Mouse (Mus musculus) activated CD4-positive, CD25-positive, alpha-beta regulatory T cell, adult 4 months (primary cell): ENCODE results near the gene Ppp2r5d. TPM values are rescaled to one million over a fixed set of nuclear protein-coding genes. Genes with fewer than 3 reads are reported as not detected.

Source experiments
- ATAC-seq: one replicate; pipeline ENCODE4 v1.8.0; 2017
- polyA plus RNA-seq, 2 experiments: library from polyadenylated mRNA; unstranded; fragments of 100-300 nt; shearing (Covaris generic); gene quantifications; one replicate each; pipeline ENCODE4 v1.2.1; 2017

Gene Ppp2r5d
- polyA plus RNA-seq, 2 experiments from 2014 or later, result 21.9 to 30.2 TPM

DNA sequence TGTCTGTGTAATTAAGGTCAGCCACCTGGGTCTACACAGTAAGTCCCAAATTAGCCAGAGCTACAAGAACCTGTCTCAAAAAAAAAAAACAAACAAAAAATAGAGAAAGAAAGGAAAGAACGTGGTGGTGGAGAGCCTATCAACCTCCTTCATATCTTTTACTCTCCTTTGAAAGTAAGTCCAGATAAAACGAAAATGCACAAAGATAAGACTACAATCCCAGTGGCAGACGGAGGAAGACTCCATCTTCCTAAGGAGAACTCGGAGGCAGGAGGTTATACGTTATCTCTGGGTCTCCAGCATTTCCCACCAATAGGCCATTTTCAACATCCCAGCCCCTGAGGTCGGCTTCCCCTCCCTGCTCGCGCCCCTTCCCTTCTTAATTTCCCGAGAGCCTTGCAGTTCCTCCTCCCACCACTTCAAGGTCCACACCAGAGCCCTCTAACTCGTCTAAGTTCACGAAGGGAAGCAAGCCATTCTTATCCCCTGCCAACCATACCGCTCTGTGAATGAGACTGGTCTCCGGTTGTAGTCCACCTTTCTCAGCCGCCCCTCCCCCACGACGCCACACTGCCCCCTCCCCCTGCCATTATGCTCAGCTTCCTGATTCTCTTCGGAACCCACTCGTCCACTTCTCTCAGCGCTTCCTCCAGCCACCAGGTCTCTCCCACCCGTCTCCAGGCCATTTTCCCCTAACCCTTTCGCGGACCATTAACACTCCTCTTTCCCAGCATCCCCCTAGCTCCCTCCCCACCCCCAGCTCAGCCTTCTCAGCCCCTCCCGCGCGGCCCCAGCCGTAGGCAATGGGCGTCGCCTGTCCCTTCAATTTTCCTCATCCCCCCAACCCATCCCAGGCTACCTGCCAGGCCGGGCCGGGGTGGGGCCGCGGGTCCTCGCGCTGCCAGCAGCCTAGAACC is 24.8 kb downstream of the Ppp2r5d start:
- no peak for ATAC-seq

DNA sequence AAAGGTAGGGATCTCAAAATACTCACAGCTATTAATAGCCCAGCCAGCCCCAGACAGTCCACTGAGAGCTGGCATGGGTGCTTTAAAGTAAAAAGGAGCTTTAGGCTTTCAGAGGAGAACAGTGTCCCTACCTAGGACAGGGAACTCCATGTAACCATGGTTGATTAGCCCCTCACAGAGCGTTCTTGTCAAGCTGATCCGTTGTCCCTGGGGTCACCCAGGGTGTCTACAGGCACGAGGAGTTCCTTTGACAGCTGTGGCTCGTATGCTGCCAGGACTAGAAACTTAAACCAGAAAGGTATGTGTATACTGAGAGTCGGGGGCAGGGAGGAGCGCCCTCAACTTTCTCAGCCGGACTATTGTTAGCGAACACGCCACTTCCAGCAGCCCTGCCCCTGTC is 26.0 kb downstream of the Ppp2r5d start:
- no peak for ATAC-seq

DNA sequence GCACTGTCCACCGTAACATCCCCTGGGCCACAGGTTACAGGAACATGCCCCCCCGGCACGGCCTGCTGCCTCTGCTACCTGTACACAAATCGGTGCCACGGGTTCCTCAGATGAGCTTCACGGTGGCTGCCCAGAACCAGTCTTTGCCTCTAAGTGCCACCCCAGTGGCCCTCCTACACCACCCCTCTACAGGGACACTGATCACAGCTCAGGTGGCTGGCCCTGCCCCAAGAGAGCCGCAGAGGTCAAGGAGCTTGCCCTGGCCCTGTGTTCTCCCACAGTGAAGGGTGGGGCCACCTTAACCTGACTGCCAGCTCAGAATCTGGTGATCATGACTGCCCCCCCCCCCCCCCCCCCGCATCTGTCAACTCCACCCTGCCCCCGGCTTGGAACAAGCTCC is 26.5 kb downstream of the Ppp2r5d start, which contains the start of gene Mea1:
Gene Mea1, plus strand, starts transcription at position 378 of the 400 bp plus-strand sequence.
- no peak for ATAC-seq

DNA sequence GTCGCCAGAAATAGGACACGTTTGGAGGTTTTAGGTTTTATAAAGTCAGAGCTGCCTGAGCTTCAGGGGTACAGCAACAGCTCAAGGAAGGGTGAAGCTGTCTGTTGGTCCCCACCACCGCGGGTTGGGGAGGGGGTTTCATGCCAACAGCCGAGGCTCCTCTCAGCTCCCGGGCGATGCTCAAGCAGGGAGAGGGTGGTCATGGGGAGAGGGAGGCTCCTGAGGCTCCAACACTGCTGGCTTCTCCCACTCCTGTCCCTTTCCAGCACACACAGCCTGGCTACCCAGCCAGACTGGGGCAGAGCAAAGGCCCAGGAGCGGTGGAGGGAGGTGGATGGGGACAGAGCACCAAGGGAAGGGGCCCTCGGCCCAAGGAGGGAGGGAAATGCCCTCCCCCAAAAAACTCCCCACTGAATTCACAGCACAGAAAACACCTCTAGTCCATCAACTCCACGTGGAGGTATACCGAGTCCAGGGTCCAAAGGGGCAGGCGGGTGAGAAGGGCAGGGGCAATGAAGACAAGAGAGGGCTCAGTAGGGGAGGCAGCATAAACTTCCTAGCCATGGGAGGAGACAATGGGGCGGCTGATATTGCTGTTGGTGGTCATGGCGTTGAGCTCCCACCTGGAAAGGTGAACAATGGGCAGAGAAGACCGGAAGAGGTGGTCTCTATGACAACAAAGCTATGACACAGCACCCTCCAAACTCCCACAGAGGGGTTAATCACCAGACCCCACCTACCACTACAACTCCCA is 30.2 kb downstream of the Ppp2r5d start:
- no peak for ATAC-seq

DNA sequence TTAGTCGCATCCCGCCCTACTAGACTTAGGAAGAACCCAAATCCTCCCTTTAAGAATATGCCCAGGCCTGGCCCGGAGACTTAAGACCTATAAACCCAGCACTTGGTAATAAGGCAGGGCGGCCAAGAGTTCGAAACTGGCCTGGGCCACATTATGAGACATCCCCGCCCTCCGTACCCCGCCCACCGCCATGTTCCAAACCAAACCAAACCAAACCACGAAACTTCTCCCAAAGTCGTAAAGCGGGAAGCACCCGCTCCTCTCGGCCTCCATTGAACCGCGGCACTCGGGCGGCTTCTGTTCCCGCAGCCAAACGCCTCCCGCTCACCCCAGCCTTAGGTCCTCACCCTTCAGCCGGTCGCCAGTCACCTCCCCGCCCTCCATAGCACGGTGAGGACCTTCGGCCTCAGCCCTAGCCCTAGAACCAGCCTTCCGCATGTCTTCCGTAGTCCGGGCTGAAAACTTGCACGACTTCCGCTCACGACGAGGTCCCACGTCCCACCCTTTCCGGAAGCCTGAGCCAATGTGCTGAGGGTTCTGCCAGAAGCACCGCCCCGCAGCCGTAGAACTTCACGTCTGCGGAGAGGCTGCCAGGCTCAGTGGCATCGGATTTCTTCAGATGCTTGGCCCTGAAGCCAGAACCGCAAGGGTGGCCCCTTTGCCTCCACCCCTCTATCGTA is 30.9 kb downstream of the Ppp2r5d start, which contains the start of gene Rrp36:
Gene Rrp36, minus strand, starts transcription at position 503 of the 680 bp plus-strand sequence.
- peak; percentile 100 for ATAC-seq

DNA sequence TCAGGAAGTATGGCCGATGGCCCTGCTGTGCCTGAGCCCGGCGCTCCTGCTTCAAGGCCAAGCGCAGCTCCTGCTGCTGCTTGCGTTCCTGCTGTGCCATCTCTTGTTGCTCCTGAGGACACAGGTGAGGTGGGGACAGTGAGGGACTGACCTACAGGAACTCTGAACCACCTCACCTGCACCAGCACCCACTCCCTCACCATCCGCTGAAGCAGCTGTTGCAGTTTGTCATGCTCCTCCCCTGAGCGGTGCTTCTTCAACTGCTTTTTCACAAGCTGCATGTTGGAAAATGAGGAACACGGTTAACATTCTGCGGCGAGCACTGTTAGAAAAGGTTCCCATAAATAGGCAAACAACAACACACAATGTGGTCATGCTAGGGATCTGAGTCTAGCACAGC is 35.0 kb downstream of the Ppp2r5d start:
- no peak for ATAC-seq

DNA sequence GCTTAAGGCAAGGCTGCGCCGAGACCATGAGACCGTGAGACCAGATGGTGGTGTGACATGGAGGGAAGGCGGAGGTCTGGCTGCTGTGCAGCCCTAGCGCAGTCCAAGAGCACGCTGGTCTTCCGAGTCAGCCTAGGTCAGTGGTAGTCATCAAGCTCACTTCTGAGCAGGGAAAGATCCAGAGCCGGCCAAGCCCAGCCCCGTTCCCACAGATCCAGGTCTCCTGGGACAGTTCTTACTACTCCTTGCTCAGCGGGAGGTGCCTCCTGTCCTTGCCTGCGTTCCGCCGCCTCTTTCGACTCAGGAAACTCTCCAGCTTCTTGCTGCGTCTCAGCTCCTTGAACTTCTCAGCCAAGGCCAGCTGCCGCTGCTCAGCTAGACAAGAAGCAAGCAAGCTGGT is 37.2 kb downstream of the Ppp2r5d start:
- no peak for ATAC-seq

DNA sequence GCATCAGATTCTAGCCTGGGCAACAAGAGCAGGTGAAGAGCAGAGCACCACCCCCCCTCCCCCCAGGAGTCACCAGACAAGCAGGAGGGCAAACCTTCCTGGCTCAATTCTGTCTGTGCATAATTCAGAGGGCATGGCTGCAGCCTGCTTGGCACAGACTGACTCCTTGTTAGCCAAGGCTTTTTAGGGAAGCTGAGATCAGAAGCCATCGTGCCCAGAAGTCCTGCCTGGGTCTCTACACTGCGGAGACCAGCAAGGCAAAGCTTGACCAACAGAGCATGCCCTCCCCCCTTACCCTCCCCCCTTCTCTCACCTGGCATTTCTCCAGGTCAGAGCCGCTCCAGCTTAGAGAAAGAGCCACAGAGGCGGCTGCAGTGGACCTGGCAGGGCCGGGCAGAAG is 42.2 kb downstream of the Ppp2r5d start:
- ATAC-seq, result no peak

DNA sequence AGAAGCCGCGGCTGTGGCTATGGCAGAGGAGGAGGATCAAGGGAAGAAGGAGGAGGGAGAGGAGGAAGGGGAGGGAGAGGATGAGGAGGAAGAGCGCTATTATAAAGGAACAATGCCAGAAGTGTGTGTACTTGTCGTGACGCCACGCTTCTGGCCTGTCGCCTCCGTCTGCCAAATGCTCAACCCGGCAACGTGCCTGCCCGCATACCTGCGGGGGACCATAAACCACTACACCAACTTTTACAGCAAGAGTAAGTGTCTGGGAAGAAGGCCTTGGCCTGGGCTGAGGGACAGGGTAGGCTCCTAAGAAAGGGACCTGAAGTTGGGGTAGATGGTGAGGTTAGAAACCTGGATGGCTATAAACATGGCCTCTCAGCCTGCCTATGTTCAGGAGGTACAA is 42.9 kb downstream of the Ppp2r5d start:
- ATAC-seq, result no peak

DNA sequence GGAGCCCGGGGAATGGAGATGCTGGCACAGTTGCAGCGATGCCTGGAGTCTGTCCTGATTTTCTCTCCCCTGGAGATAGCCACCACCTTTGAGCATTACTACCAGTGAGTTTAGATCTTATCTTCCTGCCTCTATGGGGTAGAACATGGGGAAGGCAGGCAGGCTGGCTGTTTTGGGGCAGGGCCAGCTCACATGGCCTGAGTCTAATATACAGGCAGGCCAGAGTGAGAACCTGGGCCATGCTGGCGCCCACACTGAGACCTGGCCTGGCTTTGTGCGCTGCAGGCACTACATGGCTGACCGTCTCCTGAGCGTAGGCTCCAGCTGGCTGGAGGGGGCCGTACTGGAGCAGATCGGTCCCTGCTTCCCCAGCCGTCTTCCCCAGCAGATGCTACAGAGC is 43.6 kb downstream of the Ppp2r5d start:
- ATAC-seq, result no peak

DNA sequence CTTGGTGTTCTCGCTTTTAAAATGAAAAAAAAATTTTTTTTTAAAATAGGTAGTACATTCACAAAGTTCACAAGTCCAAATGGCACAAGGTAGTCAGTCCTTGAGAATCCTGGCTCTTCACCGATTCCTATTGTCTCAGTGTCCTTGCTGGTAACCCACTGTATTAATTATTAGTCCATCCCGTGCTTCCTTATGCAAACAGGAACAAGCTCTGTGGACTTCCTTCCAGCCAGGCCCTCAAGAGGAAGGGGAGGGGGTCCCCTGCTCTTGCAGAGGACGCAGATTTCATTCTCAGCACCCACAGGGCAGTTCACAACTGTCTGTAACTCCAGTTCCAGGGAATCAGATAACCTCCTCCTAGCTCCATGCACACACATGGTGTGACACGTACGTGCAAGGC is 48.9 kb downstream of the Ppp2r5d start:
- no peak for ATAC-seq

DNA sequence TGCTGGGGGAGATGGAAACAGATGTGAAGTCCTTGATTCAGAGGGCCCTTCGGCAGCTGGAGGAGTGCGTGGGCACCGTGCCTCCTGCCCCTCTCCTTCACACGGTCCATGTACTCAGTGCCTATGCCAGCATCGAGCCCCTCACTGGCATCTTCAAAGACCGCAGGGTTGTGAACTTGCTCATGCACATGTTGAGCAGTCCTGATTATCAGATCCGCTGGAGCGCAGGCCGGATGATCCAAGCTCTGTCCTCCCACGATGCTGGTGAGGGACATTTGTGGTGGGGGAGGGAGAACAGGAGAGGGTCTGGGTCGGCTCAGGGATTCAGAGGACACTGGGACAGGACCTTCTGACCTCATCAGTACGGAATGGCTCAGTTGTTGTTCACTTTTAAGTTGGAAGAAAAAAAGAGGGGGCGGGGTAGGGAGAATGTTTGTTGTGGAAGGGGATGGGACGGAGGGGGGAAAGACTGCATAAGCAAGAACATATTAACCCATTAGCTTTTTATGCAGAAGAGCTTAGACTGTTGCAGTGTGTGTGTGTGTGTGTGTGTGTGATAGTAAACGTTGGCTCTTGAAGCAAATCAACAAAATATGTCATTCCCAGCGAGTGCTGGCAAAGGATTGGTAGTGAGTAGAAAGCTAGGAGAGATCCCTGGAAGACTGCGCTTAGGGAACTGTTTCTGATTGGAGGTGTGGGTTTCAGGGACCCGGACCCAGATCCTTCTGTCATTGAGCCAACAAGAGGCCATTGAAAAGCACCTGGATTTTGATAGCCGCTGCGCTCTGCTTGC is 53.0 kb downstream of the Ppp2r5d start:
- ATAC-seq, result no peak

DNA sequence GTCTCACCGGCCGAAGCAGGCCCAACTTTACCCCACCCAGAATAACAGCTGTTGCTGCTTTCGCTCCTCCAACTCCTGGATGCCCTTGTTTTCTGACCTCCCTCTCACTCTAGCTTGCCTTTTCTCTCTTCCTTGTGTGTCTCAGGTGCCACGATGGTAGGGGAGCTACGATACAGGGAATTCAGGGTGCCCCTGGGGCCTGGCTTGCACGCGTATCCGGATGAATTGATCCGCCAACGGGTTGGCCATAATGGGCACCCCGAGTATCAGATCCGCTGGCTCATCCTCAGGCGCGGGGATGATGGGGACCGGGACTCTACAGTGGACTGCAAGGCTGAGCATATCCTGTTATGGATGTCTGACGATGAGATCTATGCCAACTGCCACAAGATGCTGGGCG is 53.6 kb downstream of the Ppp2r5d start:
- ATAC-seq, result no peak

DNA sequence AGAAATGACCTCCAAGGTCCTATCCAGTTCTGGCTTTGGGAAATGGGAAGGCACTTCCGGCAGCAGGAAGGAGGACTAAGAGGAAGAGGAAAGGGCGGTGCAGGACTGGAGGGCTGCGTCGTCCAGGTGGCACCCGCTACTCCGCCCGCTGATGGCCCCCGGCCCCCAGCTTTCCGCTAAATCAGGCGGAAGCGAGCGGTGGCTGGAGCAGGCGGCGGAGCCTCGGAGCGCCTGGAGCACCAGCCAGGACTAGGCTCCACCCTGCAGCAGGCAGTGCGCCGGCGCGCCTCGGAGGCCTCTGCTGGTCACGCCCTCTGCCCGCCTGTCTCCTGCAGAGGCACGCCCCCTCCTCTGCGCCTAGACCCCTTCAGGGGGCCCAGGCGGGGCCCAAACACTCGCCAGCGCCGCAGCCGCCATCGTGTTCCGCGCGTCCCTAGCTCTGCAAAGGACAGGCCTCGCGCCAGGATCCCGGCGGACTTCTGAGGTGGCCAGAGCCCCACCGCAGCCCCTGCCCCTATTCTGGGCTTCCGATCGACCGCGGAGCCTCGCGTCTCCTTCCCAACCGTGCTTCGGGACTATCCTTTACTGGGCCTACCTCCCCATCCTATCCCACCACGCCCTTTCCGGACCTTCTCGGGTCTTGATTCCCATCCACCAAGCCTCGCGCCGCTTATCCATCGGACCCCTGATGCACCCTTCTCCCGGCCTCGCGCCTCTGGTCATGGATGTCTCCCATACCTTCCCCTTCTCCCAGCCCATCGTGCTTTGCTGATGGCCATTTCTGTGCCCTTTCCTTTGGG is 54.5 kb downstream of the Ppp2r5d start, which contains the start of gene Cul7:
Gene Cul7, plus strand, starts transcription at position 106 of the 800 bp plus-strand sequence.
- ATAC-seq, result peak; percentile 77

DNA sequence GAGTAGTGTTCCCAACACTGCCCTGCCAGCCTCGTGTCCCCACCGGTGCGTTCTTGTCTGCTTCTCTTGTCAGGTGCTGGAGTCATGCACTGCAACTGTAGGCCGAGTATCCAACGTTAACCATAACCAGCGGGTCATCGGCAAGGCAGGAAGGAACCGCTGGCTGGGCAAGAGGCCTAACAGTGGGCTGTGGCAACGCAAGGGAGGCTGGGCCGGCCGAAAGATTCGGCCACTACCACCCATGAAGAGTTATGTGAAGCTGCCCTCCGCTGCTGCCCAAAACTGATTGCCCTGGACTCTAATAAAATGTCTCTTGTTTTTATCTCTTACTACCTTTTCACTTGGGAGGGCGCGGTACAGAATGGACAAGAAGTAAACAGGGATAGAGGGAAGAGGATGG is 55.1 kb downstream of the Ppp2r5d start:
- ATAC-seq, result no peak

DNA sequence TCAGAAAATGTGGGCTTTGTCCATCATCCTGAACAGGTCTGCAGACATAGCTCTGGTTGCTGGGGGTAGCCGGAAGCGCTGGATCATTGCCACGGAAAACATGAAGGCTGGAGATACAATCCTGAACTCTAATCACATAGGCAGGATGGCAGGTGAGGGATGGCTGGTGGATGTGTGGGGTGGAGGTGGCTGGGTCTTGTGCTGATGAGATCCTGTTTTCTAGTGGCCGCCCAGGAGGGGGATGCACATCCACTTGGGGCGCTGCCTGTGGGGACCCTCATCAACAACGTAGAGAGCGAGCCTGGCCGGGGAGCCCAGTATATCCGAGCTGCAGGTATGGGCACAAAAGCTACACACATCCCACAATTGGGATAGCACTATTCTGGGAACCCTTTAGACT is 56.5 kb downstream of the Ppp2r5d start:
- ATAC-seq, result no peak

DNA sequence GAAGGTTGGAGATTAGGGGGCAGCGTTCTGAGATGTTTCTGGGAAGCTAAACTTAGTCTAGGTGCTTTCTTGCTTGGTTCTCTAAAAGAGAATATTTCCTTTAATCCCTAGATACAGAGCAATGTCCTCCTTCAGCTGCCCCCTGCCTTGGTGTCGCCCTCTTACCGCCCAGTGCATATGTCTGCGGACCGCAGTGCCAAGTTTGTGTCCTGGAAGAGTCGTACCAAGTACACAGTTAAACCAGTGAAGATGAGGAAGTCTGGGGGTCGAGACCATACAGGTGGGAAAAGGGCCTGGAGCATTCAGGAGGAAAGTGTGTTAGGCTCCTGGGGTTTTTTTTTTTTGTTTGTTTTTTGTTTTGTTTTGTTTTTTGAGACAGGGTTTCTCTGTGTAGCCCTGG is 57.6 kb downstream of the Ppp2r5d start:
- ATAC-seq, result no peak

DNA sequence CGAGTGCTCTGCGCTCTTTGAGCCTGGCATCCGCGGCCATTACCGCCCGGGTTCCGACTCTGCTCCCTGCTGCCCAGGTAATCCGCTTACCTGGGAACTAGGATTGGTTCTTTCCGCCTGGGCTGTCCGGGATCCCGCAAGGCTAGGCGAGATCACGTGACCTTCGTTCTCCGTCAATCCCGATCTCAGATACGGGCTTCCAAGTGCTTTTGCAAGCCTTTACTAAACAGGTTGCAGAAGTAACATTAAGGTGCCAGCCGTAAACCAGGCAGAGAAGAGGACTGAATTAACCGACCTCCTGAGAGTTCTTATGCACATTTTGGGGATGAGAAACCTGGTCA is 58.6 kb downstream of the Ppp2r5d start:
- ATAC-seq, result no peak

DNA sequence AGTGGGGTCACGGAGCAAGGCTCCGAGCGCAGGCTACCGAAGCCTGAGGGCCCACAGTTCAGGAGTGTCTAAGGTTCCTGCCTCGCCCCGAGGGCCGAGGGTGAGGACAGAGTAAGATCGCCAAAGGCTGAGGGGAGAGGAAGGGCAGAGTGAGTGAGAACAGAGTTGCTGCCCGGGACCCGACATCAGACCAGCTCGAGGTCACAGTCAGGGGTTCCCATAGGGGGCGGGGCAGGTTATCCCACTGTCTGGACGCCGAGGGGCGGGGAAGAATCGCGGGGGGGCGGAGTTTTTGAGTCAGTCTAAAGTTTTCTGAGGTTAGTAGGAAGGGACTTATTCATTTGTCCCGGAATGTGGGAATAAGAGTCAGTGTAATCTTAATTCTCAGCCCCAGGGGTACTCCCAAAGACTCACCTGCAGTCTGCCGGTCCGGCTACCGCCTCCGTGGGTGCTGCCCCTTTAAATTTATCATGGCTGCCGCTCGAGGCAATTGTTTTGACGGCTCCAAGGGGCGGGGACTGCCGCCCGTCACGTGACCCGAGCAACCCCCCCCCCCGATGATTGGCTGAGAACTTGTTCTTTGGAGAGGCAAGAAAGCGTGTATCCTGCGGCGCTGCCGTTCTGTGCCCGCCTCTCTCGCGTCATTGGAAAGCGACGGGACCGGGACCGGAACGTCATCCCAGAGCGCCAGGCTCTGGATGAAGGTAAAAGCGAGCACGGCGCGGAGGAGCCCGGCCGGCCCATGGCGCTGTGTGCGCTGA is 59.2 kb downstream of the Ppp2r5d start, which contains the start of the genes Klc4 and Mrpl2:
Gene Klc4, minus strand, starts transcription at position 462 of the 761 bp plus-strand sequence.
Gene Mrpl2, plus strand, starts transcription at position 669 of the 761 bp plus-strand sequence.
- peak; percentile 77 for ATAC-seq

DNA sequence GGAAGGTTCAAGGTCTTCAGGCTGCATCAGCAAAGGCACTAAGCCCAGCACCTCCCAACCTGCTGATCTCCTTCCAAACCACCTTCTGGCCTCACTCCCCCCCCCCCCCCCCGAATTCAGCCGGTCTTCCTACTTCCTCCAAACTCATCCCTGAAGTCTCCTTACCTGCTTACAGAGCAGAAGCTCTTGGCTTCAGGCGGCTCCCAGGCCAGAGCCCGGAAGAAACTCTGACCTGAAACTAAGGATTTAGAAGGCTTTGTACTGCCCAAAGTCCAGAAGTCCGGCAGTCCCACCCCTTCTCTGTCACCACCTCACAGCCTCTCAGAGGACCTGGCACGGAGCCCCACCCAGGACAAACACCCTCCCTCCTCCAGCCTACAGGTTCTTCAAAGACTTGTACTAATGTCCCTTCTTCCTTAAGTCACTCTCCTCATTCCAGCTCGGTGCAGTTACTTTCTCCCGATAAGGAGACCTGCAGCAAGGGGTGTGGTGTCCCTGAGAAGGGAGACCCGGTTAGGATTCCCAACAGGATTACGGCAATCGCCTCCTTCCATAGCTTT is 59.9 kb downstream of the Ppp2r5d start:
- ATAC-seq, result no peak
